Mouse (Mus musculus) spleen, adult 2 months (tissue): Measurements from ENCODE around the gene Btbd10. TPM values are rescaled to one million over a fixed set of nuclear protein-coding genes. Genes with fewer than 3 reads are reported as not detected.

Source experiments
- DNase-seq, 2 experiments: peaks; one replicate each; pipeline versions ENCODE4 v3.0.0 to v3.0.0-alpha.2; 2012 to 2021; ENCODE audit warnings: low spot score in 2 of 2, low read depth in 1 of 2
- H3K27ac ChIP-seq: fragments of 200-500 bp; 2 replicates; pipeline ENCODE4 v1.5.1; 2012; ENCODE audit warnings: low read length, inconsistent platforms; ENCODE audit not compliant: insufficient read depth
- H3K27me3 ChIP-seq: fragments of 200-500 bp; 2 replicates; pipeline ENCODE4 v1.6.1; 2012; ENCODE audit warnings: mild to moderate bottlenecking, moderate library complexity, low read length, inconsistent platforms; ENCODE audit not compliant: control insufficient read depth, insufficient read depth
- H3K36me3 ChIP-seq: fragments of 200-500 bp; 2 replicates; pipeline ENCODE4 v1.6.1; 2012; ENCODE audit warnings: mild to moderate bottlenecking, low read length, inconsistent platforms; ENCODE audit not compliant: control insufficient read depth, insufficient read depth
- H3K4me1 ChIP-seq: fragments of 200-500 bp; 2 replicates; pipeline ENCODE4 v1.6.1; 2011; ENCODE audit warnings: inconsistent platforms; ENCODE audit not compliant: control insufficient read depth, insufficient read depth, insufficient read length
- H3K4me3 ChIP-seq: fragments of 200-500 bp; 2 replicates; pipeline ENCODE4 v1.5.1; 2011; ENCODE audit warnings: mild to moderate bottlenecking, inconsistent platforms; ENCODE audit not compliant: insufficient read depth, insufficient read length; ENCODE audit errors: extremely low read depth
- CTCF ChIP-seq: fragments of 200-500 bp; IDR thresholded peaks from 2 replicates; pipeline ENCODE4 v1.5.1; 2011; ENCODE audit warnings: mild to moderate bottlenecking, inconsistent platforms; ENCODE audit not compliant: insufficient read depth, insufficient read length, insufficient replicate concordance; ENCODE audit errors: extremely low read depth
- POLR2A ChIP-seq: fragments of 200-500 bp; IDR thresholded peaks from 2 replicates; pipeline ENCODE4 v1.6.1; 2011; ENCODE audit warnings: low read depth, low read length, inconsistent platforms
- WGBS: fragments of 180-500 bp; shearing (Covaris S2); methylation state at CpG from one replicate; pipeline ENCODE4 v1.1.7; 2018; 5-methylcytosine and 5-hydroxymethylcytosine counted together
- polyA plus RNA-seq: library from polyadenylated mRNA; depleted of rRNA; stranded (reverse); fragments of >200 nt; gene quantifications from 2 replicates; pipeline ENCODE4 v1.2.3, GENCODE M21; 2012; rRNA removed

Gene Btbd10
- polyA plus RNA-seq: 7.9 and 8.2 TPM in 2 replicates

- peak within 1 kb of the TSS; percentile 77 for H3K27ac ChIP-seq
- DNase-seq: peak; percentile 96 to 98
- H3K4me3 ChIP-seq: peak within 1 kb of the TSS; percentile 84
These were observed at the start of gene Btbd10 for GRCm38 (mm10) chr7:113368746-113369619. Btbd10 (minus strand) TSS chr7:113369392.

GRCm38 (mm10) chr7:113416536-113416935 lies 47.3 kb upstream of the Btbd10 start:
- TF ChIP-seq POLR2A: no peak
- TF ChIP-seq CTCF: no peak
- Histone ChIP-seq H3K27me3 (no peaks in the 10 kb centered on the region), H3K4me1 (0 out of 2 replicates have a peak, but pooled peaks cover 3% of the 10 kb centered on the region), H3K27ac (no peak overlapping the region), H3K4me3 (no peak overlapping the region), H3K36me3 (no peaks in the 10 kb centered on the region)
- no peak for DNase-seq
- 77% methylated on average over 1 of the region's 1 CpGs for WGBS

More at GRCm38 (mm10) chr7:113368746-113369619, at the start of gene Btbd10:
- WGBS: under 1% methylated on average over 64 of the region's 64 CpGs
- Histone ChIP-seq H3K36me3 (no peaks in the 10 kb centered on the region), H3K4me1 (peaks cover 2% of the 10 kb centered on the region; the same call in 1 of the 2 replicates), H3K27me3 (no peaks in the 10 kb centered on the region)
- TF ChIP-seq POLR2A: peak; percentile 60
- no peak for TF ChIP-seq CTCF

DNA sequence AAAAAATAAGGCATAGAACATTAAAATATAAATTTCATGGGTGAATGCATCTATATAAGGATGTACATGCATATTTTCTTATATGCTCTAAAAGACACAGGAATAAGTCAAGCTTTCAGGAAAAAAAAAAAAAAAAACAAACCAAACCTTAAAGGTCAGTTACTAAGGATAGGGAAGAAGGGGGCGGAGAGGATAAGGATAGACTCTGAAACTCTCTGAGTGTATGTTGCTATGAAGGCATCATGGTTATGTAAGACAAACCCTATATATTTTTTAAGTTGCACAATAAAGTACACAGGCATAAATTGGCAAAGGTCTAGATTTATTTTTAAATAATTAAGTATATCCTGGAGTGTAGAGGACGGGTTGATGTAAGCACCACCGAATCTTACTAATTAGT lies 46.1 kb upstream of the Btbd10 start:
- no peak overlapping the region for H3K4me3 ChIP-seq
- no peak for DNase-seq
- H3K36me3 ChIP-seq: no peaks in the 10 kb centered on the region
- WGBS: 96% methylated on average over 3 of the region's 3 CpGs
- TF ChIP-seq POLR2A (no peak), CTCF (no peak)
- 0 out of 2 replicates have a peak, but pooled peaks cover 3% of the 10 kb centered on the region for H3K4me1 ChIP-seq
- H3K27me3 ChIP-seq: no peaks in the 10 kb centered on the region
- H3K27ac ChIP-seq: no peak overlapping the region

DNA sequence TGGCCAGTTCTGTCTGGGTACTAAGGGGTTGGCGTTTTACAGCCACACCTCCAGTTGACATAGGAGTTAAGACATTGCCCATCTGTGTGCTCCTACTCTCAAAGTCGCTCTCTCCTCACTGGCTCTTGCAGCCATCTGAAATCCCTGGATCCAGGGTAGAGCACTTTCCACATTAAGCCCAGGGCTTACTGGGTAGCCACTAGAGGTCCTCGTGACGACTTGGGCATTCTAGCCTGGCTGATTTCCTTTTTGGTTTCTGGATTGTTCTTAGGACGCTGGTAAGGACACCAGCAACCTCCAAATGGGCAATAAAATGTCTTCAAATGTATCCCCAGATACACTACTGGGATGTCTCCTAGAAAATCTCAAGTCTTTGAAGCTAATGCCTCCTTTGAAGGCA lies 39.5 kb upstream of the Btbd10 start:
- 64% methylated on average over 5 of the region's 5 CpGs for WGBS
- no peaks in the 10 kb centered on the region for H3K4me1 ChIP-seq
- no peak for TF ChIP-seq POLR2A
- TF ChIP-seq CTCF: no peak
- no peak overlapping the region for H3K27ac ChIP-seq
- H3K4me3 ChIP-seq: no peak overlapping the region
- no peaks in the 10 kb centered on the region for H3K36me3 ChIP-seq
- no peak for DNase-seq
- H3K27me3 ChIP-seq: no peaks in the 10 kb centered on the region

DNA sequence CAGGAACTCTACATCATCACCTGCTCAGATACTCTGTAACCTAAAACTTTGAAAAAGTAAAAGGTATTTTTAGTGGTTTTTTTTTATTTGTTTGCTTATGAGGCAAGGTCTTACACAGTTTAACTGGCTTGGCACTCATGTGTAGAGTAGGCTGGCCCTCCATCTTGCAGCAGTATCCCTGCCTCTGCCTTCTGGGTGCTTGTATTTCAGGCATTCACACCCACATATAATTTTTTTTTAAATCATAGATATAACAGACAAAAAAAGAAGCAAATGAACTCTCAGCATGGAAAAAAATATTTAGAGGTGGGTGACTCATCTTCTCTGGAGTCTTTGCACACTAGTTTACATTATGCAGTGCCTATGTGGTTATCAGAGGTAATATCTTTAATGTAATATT lies 28.9 kb upstream of the Btbd10 start:
- no peak overlapping the region for H3K27ac ChIP-seq
- H3K27me3 ChIP-seq: no peaks in the 10 kb centered on the region
- no peak for DNase-seq
- no peak overlapping the region for H3K4me3 ChIP-seq
- no peaks in the 10 kb centered on the region for H3K4me1 ChIP-seq
- no peak for TF ChIP-seq CTCF
- no peak for TF ChIP-seq POLR2A
- H3K36me3 ChIP-seq: no peaks in the 10 kb centered on the region

- H3K36me3 ChIP-seq: no peaks in the 10 kb centered on the region
- no peak for DNase-seq
- H3K27ac ChIP-seq: no peak overlapping the region
- TF ChIP-seq CTCF (no peak), POLR2A (no peak)
- H3K27me3 ChIP-seq: no peaks in the 10 kb centered on the region
- WGBS: 70% methylated on average over 4 of the region's 4 CpGs
- H3K4me3 ChIP-seq: no peak overlapping the region
- H3K4me1 ChIP-seq: no peaks in the 10 kb centered on the region
These were observed 27.5 kb upstream of the Btbd10 start for GRCm38 (mm10) chr7:113396661-113397060.

- Histone ChIP-seq H3K4me1 (no peaks in the 10 kb centered on the region), H3K36me3 (no peaks in the 10 kb centered on the region), H3K4me3 (no peak overlapping the region), H3K27ac (no peak overlapping the region), H3K27me3 (no peaks in the 10 kb centered on the region)
- TF ChIP-seq CTCF: no peak
- no peak for TF ChIP-seq POLR2A
- DNase-seq: no peak
- 72% methylated on average over 2 of the region's 2 CpGs for WGBS
These were observed 22.4 kb upstream of the Btbd10 start for GRCm38 (mm10) chr7:113391619-113392018.
